Mouse (Mus musculus) left cerebral cortex, adult 9 months (tissue): ENCODE data around the gene Smpd4.
A peak's percentile ranks its signal among the peaks of the same experiment; 100 is the strongest.
"Not testable (repeated sequence)": the region's sequence is repeated elsewhere in the genome, so short reads cannot be mapped to it uniquely, and the experiment has no call there.

ENCODE experiments used
- DNase-seq, 2 experiments: peaks; one replicate each; pipeline ENCODE4 v3.0.0; 2022; ENCODE audit warnings: low spot score in 2 of 2

Gene Smpd4

GRCm38 (mm10) chr16:17619198-17620105 lies at the start of gene Smpd4:
Smpd4 (plus strand) TSS chr16:17619354.
- peak in 1 of 2 experiments; percentile 91 for DNase-seq

DNA sequence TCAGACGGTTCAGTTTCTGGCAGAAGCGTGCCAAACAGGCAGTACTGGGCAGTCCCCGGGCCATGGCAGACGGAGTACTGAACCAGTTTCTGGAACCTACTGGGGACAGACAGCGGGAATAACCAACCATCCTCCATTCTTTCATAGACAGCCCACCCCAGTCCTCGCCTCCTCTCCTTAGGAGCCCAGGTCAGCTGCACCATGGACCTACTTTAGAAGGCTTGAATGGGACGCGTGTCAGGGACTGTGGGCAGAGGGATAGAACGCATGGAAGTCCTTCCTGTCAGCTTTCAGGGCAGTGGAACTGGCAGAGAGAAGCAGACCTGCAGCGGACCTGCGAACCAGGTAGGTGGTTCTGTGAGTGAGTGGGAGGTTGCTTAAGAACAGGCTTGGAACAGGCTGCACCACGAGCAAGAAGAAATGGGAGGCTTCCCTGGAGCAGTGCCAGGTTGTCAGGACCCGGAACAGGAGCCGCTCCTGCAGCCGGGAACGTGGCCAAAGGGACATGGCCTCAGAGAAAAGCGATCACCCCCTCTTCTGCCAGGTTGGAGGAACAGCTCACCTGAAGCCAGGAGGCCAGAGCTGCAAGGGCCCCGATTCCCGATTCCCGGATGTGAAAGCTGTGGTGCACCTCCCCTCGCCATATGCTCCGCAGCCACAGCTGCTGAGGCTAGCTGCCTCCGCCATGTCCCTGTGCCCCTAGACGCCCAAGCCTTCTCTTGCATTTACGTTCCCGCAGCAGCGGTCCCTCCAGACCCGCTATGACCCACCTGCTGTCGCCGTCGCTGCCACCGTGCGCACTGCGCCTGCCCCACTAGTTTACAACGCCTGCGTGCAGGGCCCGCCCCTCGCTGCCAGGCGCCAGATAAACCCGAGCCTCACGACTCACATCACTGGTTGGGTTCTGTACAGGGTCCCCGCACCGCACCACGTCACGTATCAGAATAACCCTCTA lies 43.0 kb upstream of the Smpd4 start:
- DNase-seq, result peak; percentile 48 to 79

- no peak for DNase-seq
Measured at GRCm38 (mm10) chr16:17576825-17577215, 42.3 kb upstream of the Smpd4 start.

DNA sequence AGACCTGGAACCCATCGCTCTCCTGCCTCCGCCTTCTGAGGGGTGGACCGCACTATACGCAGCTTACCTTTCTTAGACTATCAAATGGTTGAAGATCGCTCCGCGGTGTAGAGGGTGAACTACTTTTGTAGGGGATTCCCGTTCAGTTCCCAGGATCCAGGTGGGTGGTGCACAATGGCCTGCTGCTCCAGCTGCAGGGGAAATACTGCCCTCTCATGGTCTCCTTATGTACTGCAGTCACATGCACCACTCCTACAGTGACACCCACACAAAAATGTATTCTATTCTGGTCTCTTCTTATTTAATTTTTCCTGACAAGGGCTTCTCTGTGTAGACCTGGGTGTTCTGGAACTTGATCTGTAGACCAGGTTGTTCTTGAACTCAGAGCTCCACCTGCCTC lies 36.1 kb upstream of the Smpd4 start, which contains the start of gene Slc7a4:
Gene Slc7a4 (minus strand): TSS at position 151 of the 400 bp plus-strand sequence.
- DNase-seq, result no peak

DNA sequence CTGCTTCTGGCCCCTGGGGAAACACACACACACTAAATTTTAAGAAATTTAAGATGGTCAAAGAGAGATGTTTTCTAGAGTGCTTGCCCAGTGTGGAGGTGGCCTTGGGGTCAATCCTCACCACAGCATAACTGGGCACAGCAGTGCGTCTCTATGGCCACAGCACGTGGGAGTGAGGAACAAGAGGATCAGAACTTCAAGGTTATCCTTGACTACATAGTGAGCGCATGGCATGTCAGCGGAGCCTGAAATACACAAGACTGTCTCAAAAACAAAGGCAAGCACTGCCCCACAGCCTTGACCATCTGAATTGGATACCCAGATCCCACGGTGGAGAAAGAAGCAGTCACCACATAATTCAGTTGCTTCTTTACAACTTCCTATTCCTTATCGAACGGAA lies 34.6 kb upstream of the Smpd4 start:
- DNase-seq, result no peak

DNA sequence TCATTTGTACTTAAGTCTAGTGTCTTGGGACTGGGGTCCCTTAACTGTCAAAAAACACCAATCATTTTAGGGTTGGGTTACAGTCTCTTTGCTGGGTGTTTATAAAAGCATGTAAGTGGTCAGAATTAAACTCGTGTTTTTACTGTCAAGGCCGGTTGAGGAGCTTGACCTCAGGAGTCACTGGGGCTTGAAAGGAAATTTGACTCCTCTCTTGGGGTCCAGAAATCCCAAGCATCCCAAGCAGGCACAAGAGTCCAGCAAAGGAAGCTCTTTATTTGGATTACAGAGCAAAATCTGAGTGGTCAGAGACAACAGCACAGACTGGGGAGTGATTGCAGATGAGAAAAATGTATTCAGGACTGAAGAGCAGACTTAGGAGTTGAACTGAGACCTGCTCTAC lies 28.4 kb upstream of the Smpd4 start:
- DNase-seq, result no peak

GRCm38 (mm10) chr16:17600944-17601562 lies 18.1 kb upstream of the Smpd4 start:
- no peak for DNase-seq

DNA sequence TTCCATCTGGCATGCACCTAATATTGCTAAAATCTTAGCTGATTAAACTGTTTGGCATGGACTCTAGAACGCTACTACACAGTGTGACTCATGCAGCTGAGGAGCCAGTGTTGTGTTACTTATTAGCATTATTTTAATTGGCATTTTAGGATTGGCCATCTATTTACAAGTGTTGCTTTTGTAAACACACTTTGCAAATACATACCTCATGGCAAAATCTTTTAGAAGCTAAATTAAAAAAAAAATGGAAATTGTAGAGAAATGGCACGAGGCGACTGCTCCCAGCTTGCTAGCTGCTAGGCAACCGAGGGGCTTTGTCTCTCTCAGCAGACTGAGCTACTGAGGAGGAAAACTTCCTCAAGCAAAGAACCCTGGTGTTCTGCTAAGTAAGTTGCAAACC lies 14.2 kb upstream of the Smpd4 start:
- DNase-seq, result no peak

- peak in 1 of 2 experiments; percentile 37 for DNase-seq
Measured at GRCm38 (mm10) chr16:17605684-17606083, 13.5 kb upstream of the Smpd4 start.

DNA sequence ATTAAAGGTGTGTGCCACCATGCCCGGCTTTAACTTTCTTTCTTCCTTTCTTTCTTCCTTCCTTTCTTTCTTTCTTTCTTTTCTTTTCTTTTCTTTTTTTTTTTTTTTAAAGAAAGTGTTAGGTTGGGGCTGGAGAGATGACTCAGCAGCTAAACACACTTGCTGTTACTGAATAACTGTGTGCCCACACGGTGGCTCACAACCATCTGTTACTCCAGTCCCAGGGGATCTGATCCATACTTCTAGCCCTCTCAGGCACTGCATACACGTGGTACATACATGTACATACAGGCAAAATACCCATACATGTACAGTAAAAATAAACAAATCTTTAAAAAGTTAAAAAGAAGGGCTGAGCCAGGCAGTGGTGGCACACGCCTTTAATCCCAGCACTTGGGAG lies 7.8 kb upstream of the Smpd4 start:
- peak in 1 of 2 experiments; percentile 50 for DNase-seq

GRCm38 (mm10) chr16:17614740-17615139 lies 4.4 kb upstream of the Smpd4 start:
- DNase-seq, result not testable (repeated sequence)

GRCm38 (mm10) chr16:17616212-17616611 lies 2.9 kb upstream of the Smpd4 start:
- DNase-seq, result no peak

- peak in 1 of 2 experiments; percentile 43 for DNase-seq
Measured at GRCm38 (mm10) chr16:17617922-17618565, 1.1 kb upstream of the Smpd4 start.

- no peak for DNase-seq
Measured at GRCm38 (mm10) chr16:17621936-17622335, 2.8 kb downstream of the Smpd4 start.

- DNase-seq, result no peak
Measured at GRCm38 (mm10) chr16:17625488-17626268, 6.5 kb downstream of the Smpd4 start.

DNA sequence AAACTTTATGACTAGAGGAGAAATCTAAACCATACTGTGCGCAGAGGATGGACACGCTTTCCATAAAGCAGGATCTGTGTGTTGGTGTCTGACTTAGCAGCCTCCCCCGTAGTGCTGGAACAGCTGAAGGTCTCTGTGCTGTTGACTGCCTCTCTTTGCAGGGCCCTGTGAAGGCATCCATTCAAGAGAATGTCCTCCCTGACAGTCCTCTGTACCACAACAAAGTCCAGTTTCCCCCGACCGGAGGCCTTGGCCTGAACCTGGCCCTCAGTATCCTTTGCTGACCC lies 7.1 kb downstream of the Smpd4 start:
- DNase-seq, result no peak

GRCm38 (mm10) chr16:17632580-17632979 lies 13.4 kb downstream of the Smpd4 start:
- DNase-seq, result no peak

DNA sequence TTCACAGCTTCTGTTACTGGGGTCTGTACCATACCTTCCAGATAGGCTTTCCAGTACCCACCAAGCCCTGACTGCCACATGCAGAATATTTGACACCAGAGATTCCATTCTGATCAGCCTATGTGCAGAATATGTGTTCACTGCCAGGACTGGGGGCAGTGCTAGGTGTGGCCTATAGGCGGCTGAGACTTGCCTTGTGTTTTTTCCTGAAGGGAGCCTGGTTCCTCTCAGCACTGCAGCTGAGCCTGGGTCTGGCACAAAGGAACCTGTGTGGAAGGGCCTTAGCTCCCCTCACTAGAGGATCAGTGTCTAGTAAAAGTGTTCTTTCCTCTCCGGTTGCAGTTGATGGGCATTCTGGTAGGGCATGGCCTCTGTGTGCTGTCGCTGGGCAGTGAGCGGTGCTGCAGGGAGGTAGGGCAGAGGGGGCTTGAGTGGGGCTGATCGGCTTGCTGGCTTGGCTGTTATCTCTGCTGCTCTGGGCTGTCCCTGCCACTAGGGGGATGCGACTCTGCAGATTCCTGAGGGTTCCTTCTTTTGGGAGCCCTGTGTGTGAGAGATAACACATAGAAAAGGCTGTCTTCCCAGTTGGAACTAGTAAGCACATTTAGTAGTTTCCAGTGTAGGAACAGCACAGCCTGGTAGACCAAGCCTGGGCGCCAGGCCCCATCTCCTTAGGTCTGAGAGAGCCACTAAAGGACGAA lies 14.5 kb downstream of the Smpd4 start:
- DNase-seq, result no peak

GRCm38 (mm10) chr16:17636904-17637303 lies 17.8 kb downstream of the Smpd4 start:
- DNase-seq, result no peak

GRCm38 (mm10) chr16:17637610-17638009 lies 18.5 kb downstream of the Smpd4 start:
- no peak for DNase-seq
